In genomic region chr1:131384406-131384805, GRCm38 (mm10) we compare ENCODE assay signal across 8 mouse cellular contexts.
DNase-seq lines count a peak whose midpoint lies in the region; ATAC-seq and TF ChIP-seq lines count a peak whose summit lies in the region.

No protein-coding gene starts in this region.

- no peak overlapping the region for H3K4me3 ChIP-seq in bone marrow macrophage, adult 2 months (ENCODE audit: insufficient read depth, low read length)
- no peak overlapping the region for H3K4me3 ChIP-seq in heart, embryonic 16.5 days (ENCODE audit: low read length)
- no peak overlapping the region for H3K4me3 ChIP-seq in midbrain, embryonic 13.5 days (replicated peaks)

- no peak for TF ChIP-seq POLR2A in bone marrow macrophage, adult 2 months (IDR thresholded peaks at IDR 0.05; ENCODE audit: borderline replicate concordance, low read depth, low read length)

- H3K27ac ChIP-seq in bone marrow macrophage, adult 2 months (ENCODE audit: insufficient read depth, low read depth, low read length) = peak overlapping the region; percentile 97
- H3K27ac ChIP-seq in heart, embryonic 16.5 days (ENCODE audit: low read length) = peak overlapping the region; percentile 19
- no peak overlapping the region for H3K27ac ChIP-seq in midbrain, embryonic 13.5 days

- ATAC-seq in heart, embryonic 16.5 days (replicated peaks; ENCODE audit: extremely low read depth, insufficient read depth, low FRiP score) = no peak
- peak; percentile 76 for ATAC-seq in monocyte, adult 5-6 weeks (replicated peaks; ENCODE audit: insufficient number of reproducible peaks, low FRiP score, low TSS enrichment, poor library complexity, severe bottlenecking)
- no peak for ATAC-seq in midbrain, embryonic 13.5 days

- no peak for TF ChIP-seq CTCF in bone marrow macrophage, adult 2 months (IDR thresholded peaks at IDR 0.05; ENCODE audit: low read depth, low read length)

- H3K27me3 ChIP-seq in heart, embryonic 16.5 days (ENCODE audit: control insufficient read depth, insufficient read depth, low read length) = no peaks in the 10 kb centered on the region
- no peaks in the 10 kb centered on the region for H3K27me3 ChIP-seq in midbrain, embryonic 13.5 days

- H3K9ac ChIP-seq in heart, embryonic 16.5 days (ENCODE audit: low read length) = no peak overlapping the region
- no peak overlapping the region for H3K9ac ChIP-seq in midbrain, embryonic 13.5 days (replicated peaks)

- 24% methylated on average over 3 of the region's 3 CpGs for WGBS in heart, embryonic 16.5 days
- WGBS in midbrain, embryonic 13.5 days = 86% methylated on average over 3 of the region's 3 CpGs

- no peaks in the 10 kb centered on the region for H3K9me3 ChIP-seq in heart, embryonic 16.5 days (replicated peaks; ENCODE audit: control insufficient read depth, low read length)
- no peaks in the 10 kb centered on the region for H3K9me3 ChIP-seq in midbrain, embryonic 13.5 days

- H3K36me3 ChIP-seq in heart, embryonic 16.5 days (ENCODE audit: control insufficient read depth, insufficient read depth) = no peaks in the 10 kb centered on the region
- no peaks in the 10 kb centered on the region for H3K36me3 ChIP-seq in midbrain, embryonic 13.5 days

- peaks cover 54% of the 10 kb centered on the region for H3K4me1 ChIP-seq in bone marrow macrophage, adult 2 months (ENCODE audit: control insufficient read depth, insufficient read depth, low read length)
- H3K4me1 ChIP-seq in heart, embryonic 16.5 days (ENCODE audit: control insufficient read depth, insufficient read depth, low read length) = peaks cover 27% of the 10 kb centered on the region
- H3K4me1 ChIP-seq in midbrain, embryonic 13.5 days (replicated peaks) = peaks cover 11% of the 10 kb centered on the region

- no peak overlapping the region for H3K4me2 ChIP-seq in heart, embryonic 16.5 days (ENCODE audit: low read depth, low read length)
- no peak overlapping the region for H3K4me2 ChIP-seq in midbrain, embryonic 13.5 days (replicated peaks)

- DNase-seq in layer of hippocampus, adult 9-10 months (ENCODE audit: low spot score) = peak; percentile 27
- no peak for DNase-seq in layer of hippocampus, postnatal 36 days
- DNase-seq in adrenal gland, postnatal 36 days = no peak
- no peak for DNase-seq in adrenal gland, adult 8-10 months
